Mouse (Mus musculus) liver, adult (tissue): ENCODE data around the gene Hist1h3d.
"Not testable (repeated sequence)": the region's sequence is repeated elsewhere in the genome, so short reads cannot be mapped to it uniquely, and the experiment has no call there.

Experiments used
- GATA4 ChIP-seq: IDR thresholded peaks from 2 replicates; pipeline ENCODE4 v1.6.1; 2014; ENCODE audit warnings: mild to moderate bottlenecking, low read length; ENCODE audit not compliant: insufficient replicate concordance

The Hist1h3d gene

DNA sequence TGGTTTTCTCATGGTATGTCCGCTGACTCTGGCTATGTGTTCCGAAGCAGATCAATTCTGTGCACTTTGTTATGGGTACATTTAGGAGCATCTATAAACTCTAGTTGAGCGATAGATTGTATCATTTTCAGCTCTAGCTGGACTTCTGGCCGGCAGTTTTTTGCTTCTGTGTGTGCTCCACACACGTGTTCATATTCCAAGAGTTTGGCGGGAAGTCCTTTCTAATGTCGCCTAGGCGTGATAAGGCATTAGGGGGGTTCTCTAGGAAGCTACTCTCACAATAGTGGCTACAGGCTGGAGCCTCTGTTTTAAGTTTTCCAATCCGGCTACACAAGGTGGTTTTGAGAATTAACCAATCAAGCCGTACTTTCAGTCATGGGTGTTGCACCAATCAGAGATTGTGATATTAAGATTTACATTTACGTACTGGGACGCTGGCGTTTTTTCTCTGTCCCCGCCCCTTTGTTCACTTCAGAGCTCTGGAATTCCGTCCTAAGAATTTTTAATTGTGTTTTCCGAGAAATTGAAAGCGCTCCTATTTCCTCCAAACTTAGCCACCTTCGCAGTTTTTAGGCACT, 19.6 kb upstream of the Hist1h3d start:
- no peak for TF ChIP-seq GATA4

DNA sequence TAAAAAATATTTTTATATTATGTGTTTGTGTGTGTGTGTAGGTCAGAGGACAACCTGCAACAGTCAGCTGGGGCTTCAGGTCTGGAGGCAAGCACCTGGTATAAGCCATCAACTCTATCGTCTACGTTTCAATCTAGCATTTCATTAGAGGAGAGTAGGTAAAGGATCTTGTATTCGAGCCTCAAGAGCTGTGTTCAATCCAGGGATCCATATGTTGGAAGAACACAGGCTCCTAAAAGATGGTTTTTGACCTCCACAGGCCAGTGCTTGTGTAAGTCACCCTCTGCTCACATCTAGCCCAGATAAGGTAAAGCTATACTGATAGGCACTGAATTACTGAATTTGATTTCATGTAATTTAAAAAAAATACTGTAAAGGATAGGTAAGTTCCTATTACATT, 18.7 kb upstream of the Hist1h3d start:
- no peak for TF ChIP-seq GATA4

DNA sequence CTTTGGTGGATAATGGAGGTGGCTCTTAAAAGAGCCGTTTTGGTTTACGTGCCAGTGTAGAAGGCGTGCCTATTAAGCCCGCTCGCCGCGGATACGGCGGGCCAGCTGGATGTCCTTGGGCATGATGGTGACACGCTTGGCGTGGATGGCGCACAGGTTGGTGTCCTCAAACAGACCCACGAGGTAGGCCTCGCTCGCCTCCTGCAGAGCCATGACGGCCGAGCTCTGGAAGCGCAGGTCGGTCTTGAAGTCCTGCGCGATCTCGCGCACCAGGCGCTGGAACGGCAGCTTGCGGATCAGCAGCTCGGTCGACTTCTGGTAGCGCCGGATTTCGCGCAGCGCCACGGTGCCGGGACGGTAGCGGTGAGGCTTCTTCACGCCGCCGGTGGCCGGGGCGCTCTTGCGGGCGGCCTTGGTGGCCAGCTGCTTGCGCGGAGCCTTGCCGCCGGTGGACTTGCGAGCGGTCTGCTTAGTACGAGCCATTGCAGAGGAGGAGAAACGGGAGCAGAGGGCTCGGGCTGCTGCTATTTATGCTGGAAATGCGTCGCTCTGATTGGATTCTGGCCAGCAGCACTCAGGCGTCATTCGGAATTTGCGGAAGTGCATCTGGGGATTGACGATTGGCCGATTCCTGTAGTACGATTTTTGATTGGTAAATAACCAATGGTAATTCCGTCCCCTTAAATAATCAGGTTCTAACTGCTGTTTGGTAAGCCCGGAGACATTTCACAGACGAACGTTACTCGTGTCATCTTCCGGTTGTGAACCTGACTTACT, 13.5 kb upstream of the Hist1h3d start, which contains the start of gene Hist1h3e:
Gene Hist1h3e (minus strand): TSS at position 487 of the 777 bp plus-strand sequence.
- not testable (repeated sequence) for TF ChIP-seq GATA4

DNA sequence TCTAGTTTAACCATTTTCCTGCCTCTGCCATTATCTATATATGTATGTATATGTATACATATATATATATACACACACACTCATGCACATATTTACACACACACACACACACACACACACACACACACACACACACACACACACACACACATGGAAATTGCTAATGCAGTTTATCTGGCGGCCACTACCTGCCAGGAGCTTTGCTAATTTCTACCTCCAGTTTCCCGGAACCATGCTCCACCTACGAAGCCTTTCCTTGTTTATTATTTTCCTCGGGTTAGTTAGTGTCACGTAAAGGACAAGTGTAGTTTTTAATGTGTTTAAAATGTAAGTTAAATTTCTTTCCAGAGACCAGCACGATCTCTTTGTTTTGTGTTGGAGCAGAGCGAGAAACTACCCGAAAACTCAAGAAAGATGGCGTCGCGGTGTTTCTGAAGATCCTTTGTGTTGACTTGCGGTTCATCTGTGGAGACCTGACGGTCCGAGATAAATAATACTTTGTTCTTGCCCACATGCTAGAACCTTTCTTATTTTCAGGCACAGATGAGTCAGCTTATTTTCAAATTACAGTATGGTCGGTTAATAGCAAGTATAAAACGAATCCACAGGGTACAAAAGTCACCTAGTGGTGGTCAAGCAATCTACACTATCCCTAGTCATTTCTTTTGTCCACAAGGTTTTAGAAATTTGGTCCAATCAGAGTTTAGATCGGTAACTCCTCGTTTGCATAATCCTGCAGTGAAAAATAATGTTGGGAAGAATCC, 12.7 kb upstream of the Hist1h3d start:
- TF ChIP-seq GATA4 = no peak

DNA sequence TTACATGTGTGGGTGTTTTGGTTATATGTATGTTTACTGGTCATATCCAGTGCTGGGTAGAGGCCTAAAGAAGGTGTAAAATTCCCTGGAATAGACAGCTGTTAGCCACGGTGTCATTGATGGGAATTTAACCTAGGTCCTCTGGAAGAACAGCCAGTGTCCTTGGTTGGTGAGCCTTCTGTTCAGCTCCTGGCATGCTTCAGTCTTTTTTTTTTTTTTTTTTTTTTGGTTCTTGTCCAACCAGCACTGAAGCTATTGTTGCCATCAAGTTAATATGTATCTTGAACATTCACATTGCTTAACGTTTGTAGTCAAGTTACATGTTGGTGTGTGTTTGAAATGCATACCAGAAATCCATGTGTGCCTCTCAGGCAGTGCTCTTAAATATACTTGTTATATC, 11.1 kb upstream of the Hist1h3d start:
- TF ChIP-seq GATA4 = no peak

DNA sequence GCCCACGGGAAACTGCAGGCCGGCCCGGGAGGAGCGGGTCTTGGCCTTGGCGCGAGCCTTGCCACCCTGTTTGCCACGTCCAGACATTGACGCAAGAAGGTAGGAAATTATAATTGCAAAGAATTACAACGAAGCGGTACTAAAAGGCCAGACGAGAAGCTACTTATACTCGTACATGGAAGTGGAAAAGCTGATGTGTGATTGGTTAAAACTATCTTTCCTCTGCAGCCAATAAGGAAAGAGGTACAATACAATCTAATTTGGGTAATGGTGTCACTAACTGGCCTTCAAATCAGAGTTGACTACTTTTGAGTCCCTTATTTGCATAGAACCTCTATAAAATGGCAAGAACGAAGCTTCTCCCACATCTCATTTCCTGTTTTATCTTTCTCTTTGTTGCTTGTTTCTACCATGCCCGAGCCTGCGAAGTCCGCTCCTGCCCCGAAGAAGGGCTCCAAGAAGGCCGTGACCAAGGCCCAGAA, 4.5 kb upstream of the Hist1h3d start, which contains the start of the genes Hist1h2ae and Hist1h2bg:
Gene Hist1h2ae (minus strand): TSS at position 199 of the 482 bp plus-strand sequence.
Gene Hist1h2bg (plus strand): TSS at position 375 of the 482 bp plus-strand sequence.
- peak; percentile 27; the same call in 1 of the 2 replicates for TF ChIP-seq GATA4

DNA sequence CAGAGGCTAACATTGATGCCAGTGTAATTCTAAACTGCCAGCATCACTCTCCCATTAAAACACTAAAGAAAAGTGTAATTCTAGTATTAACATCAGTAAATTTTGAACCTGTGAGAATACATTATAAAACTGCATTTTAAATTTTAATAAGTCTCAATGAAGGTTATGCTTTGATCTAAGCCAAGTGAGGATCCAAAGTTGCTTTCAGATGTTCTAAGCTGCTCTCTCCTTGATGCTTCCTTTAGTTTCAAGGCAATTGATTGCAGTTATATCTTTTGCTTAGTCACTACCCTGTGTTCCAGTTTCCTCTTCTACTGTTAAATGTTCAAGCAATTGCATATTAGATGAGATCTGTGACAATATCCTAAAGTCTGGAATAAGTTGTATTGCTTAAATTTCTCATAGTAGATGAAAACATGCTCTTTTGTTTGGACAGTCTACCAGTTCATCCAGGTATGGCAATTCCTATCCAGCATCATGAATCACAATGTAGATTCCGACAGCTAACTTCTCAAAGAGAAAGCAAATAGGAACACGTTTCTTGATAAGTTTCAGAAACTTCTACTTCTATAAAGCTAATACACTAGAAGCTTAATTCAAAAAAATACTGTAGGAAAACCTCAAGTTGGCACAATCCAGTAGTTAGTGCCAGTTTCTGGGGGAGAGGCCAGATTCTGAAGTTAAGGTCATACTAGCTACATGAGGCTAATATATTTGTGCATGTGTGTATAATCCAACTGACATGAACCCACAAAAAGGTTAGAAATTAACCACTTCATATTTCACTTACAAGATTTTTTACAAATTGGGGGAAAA, 3.1 kb upstream of the Hist1h3d start:
- TF ChIP-seq GATA4 = no peak

DNA sequence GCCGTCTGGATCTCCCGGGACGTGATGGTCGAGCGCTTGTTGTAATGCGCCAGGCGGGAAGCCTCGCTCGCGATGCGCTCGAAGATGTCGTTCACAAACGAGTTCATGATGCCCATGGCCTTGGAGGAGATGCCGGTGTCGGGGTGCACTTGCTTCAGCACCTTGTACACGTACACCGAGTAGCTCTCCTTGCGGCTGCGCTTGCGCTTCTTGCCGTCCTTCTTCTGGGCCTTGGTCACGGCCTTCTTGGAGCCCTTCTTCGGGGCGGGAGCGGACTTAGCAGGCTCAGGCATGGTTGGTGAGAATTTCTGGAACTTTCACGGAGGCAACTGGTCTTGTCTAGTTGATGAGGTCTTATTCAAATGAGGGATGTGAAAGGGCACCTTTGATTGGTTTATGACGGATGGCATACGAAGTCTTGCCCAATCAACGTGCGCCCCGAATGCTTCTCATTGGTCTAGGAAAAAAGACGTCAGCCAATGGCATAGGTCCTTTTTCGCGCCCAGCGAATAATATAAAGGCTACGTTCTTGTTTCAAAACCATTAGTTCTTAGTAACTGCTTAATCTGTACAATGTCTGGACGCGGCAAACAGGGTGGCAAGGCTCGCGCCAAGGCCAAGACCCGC, 1.6 kb upstream of the Hist1h3d start, which contains the start of the genes Hist1h2bf and Hist1h2ad:
Gene Hist1h2bf (minus strand): TSS at position 299 of the 627 bp plus-strand sequence.
Gene Hist1h2ad (plus strand): TSS at position 484 of the 627 bp plus-strand sequence.
- not testable (repeated sequence) for TF ChIP-seq GATA4

DNA sequence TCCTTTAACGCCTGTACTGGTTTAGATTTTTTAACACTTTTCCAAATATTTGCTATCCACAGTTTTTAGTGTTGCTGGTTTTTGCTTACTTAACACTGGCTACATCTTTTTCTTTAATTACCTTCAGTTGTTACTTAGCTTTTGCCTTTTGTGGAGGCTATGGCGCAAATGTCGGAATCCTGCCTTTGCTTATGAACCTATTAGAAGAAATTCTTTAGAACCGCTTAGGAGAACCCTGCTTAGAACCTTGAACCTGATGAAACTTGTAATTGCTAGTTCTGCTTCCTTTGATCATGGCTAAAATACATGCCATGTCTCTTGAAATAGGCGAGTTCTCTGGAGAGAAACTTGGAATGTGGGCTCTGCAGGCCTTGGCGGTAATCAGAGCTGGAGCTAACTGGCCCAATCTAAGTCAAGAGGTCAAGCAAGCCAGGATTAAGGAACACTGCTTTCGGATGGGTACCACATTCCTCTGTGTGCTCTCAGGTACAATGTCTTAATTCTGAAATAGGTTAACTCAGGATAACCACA, 853 bp downstream of the Hist1h3d start:
- no peak for TF ChIP-seq GATA4

DNA sequence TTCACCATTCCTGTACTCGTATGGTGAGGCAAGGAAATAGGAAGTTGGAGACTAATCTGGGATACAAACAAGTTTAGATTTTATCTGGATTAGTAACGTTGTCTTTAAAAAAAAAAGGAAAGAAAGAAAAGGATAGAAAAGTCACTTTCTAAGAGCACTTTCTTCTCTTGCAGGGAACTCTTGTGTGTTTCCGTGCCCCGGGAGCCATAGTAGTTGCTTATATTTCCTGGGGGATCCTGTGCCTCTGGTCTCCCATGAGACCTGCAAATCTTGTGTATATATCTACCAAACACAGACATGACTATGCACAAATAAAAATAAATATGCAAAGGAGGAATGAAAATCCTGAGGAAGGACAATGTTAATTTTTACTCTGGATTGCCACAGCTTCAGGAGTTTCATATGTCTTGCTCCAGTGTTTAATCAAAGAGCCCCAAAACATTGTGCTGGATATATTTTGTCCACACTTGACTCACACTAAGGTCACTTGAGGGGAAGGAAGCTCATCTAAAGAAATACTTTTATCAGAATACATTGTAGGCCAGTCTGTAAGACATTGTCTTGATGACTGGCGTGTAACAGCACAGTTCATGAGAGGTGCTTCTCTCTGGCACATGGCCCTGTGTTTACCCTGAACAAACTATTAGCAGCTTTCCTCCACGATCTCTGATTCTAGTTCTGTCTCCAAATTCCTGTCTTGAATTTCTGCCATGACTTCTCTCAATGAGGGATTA, 1.5 kb downstream of the Hist1h3d start:
- no peak for TF ChIP-seq GATA4

DNA sequence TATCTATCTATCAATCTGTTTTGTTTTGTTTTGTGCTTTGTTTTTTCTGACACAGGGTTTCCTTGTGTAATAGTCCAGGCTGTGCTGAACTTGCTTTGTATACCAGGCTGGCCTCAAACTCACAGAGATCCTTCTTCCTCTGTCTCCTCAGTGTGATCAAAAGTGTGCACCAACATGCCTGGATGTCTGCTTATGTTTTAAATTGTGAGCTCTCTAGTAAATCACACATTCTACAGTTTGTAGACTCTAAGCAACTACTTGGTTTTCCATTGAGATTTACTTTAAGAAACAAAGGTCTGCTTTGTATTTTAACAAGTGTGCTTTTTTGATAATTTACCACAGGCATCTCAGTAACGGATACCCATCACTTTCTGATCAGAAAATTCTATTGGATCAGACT, 2.3 kb downstream of the Hist1h3d start:
- TF ChIP-seq GATA4 = no peak

DNA sequence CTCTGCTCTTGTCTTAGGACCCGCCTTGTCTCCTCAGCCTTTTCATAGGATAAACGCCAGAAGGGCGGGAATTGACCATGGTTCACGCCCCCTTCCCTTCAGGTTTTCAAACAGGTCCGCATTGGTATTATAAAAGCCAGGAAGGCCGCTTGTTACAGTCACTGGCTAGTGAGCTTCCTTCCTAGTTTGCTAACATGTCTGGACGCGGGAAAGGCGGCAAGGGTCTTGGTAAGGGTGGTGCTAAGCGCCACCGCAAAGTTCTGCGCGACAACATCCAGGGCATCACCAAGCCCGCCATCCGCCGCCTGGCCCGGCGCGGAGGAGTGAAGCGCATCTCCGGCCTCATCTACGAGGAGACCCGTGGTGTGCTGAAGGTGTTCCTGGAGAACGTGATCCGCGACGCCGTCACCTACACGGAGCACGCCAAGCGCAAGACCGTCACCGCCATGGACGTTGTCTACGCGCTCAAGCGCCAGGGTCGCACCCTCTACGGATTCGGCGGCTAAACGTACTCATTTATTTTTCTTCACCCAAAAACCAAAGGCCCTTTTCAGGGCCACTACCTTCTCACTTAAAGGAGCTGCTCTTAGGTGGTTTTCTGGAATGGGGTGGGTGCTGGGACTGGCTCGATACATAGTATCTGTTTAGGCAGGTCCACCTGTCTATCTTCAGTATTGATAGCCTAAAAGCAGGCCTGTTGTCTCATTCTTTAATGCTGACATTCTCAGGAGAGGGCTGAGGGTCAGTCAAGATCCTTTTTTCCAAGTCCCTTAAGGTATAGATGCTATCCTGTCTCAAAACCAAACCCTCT, 6.0 kb downstream of the Hist1h3d start, which contains the start of gene Hist1h4d:
Gene Hist1h4d (plus strand): TSS at position 191 of the 811 bp plus-strand sequence.
- no peak for TF ChIP-seq GATA4
